Mouse (Mus musculus): ENCODE measurements around the gene 1700008O03Rik. TPM values are rescaled to one million over a fixed set of nuclear protein-coding genes. Genes with fewer than 3 reads are reported as not detected.

Gene 1700008O03Rik
- polyA plus RNA-seq, 1 experiment: not detected

- no peaks in the 10 kb centered on the region for H3K36me3 ChIP-seq (replicated peaks; ENCODE audit: low read length)
- no peaks in the 10 kb centered on the region for H3K9me3 ChIP-seq
- H3K4me3 ChIP-seq (replicated peaks): no peak overlapping the region
- peaks cover 92% of the 10 kb centered on the region for H3K27me3 ChIP-seq (replicated peaks)
- H3K4me1 ChIP-seq: peaks cover 20% of the 10 kb centered on the region
- no peak for TF ChIP-seq GATA1 (IDR thresholded peaks at IDR 0.05; ENCODE audit: borderline replicate concordance, low read length)
- no peak for TF ChIP-seq FLI1 (IDR thresholded peaks at IDR 0.05; ENCODE audit: low read length)
Measured at GRCm38 (mm10) chr7:44311713-44312304, 73.8 kb downstream of the 1700008O03Rik start.

GRCm38 (mm10) chr7:44310878-44311712, 74.5 kb downstream of the 1700008O03Rik start:
- TF ChIP-seq GATA1 (IDR thresholded peaks at IDR 0.05; ENCODE audit: borderline replicate concordance, low read length) (no peak), FLI1 (IDR thresholded peaks at IDR 0.05; ENCODE audit: low read length) (no peak)
- Histone ChIP-seq H3K36me3 (replicated peaks; ENCODE audit: low read length) (no peaks in the 10 kb centered on the region), H3K27me3 (replicated peaks) (peaks cover 90% of the 10 kb centered on the region), H3K4me3 (replicated peaks) (peak overlapping the region; percentile 81), H3K9me3 (no peaks in the 10 kb centered on the region), H3K4me1 (peaks cover 27% of the 10 kb centered on the region)

- H3K4me3 ChIP-seq (replicated peaks): peak overlapping the region; percentile 81
- peaks cover 83% of the 10 kb centered on the region for H3K27me3 ChIP-seq (replicated peaks)
- no peaks in the 10 kb centered on the region for H3K9me3 ChIP-seq
- peaks cover 35% of the 10 kb centered on the region for H3K4me1 ChIP-seq
- no peaks in the 10 kb centered on the region for H3K36me3 ChIP-seq (replicated peaks; ENCODE audit: low read length)
- TF ChIP-seq GATA1 (IDR thresholded peaks at IDR 0.05; ENCODE audit: borderline replicate concordance, low read length) (no peak), FLI1 (IDR thresholded peaks at IDR 0.05; ENCODE audit: low read length) (no peak)
Measured at GRCm38 (mm10) chr7:44310285-44310877, 75.2 kb downstream of the 1700008O03Rik start.

Other genes starting within 250 kb of the 1700008O03Rik start
- not detected in 2 replicates for gene Klk1b16, start 249.1 kb downstream of the 1700008O03Rik start, polyA plus RNA-seq (2012; ENCODE audit: insufficient read depth, low replicate concordance)
- not detected in 2 replicates for gene Klk1b24, start 197.6 kb downstream of the 1700008O03Rik start, polyA plus RNA-seq (2012; ENCODE audit: insufficient read depth, low replicate concordance)
- not detected in 2 replicates for gene Klk1b3, start 187.6 kb downstream of the 1700008O03Rik start, polyA plus RNA-seq (2012; ENCODE audit: insufficient read depth, low replicate concordance)
- gene Klk1b4, start 178.4 kb downstream of the 1700008O03Rik start, polyA plus RNA-seq (2012; ENCODE audit: insufficient read depth, low replicate concordance): not detected in 2 replicates
- not detected in 2 replicates for gene Klk1b5, start 169.9 kb downstream of the 1700008O03Rik start, polyA plus RNA-seq (2012; ENCODE audit: insufficient read depth, low replicate concordance)
- not detected in 2 replicates for gene Klk1, start 160.5 kb downstream of the 1700008O03Rik start, polyA plus RNA-seq (2012; ENCODE audit: insufficient read depth, low replicate concordance)
- gene Gm36864, start 149.6 kb downstream of the 1700008O03Rik start, polyA plus RNA-seq (2012; ENCODE audit: insufficient read depth, low replicate concordance): not detected in 2 replicates
- not detected in 2 replicates for gene 1700028J19Rik, start 139.1 kb downstream of the 1700008O03Rik start, polyA plus RNA-seq (2012; ENCODE audit: insufficient read depth, low replicate concordance)
- gene 2410002F23Rik, start 139.1 kb downstream of the 1700008O03Rik start, polyA plus RNA-seq (2012; ENCODE audit: insufficient read depth, low replicate concordance): 90.5 and 96.5 TPM in 2 replicates
- gene Acp4, start 128.4 kb downstream of the 1700008O03Rik start, polyA plus RNA-seq (2012; ENCODE audit: insufficient read depth, low replicate concordance): not detected in 2 replicates
- gene Gm15517, start 124.4 kb downstream of the 1700008O03Rik start, polyA plus RNA-seq (2012; ENCODE audit: insufficient read depth, low replicate concordance): not detected in 2 replicates
- gene Clec11a, start 78.9 kb downstream of the 1700008O03Rik start, polyA plus RNA-seq (2012; ENCODE audit: insufficient read depth, low replicate concordance): 0.92 and 1.8 TPM in 2 replicates
- gene Shank1, start 75.6 kb downstream of the 1700008O03Rik start, polyA plus RNA-seq (2012; ENCODE audit: insufficient read depth, low replicate concordance): 0.07 TPM in 1 of 2 replicates, not detected in the other
- gene Syt3, start 1.7 kb downstream of the 1700008O03Rik start, polyA plus RNA-seq (2012; ENCODE audit: insufficient read depth, low replicate concordance): not detected in 2 replicates
- not detected in 2 replicates for gene Lrrc4b, start 43.2 kb upstream of the 1700008O03Rik start, polyA plus RNA-seq (2012; ENCODE audit: insufficient read depth, low replicate concordance)
- gene Aspdh, start 79.6 kb upstream of the 1700008O03Rik start, polyA plus RNA-seq (2012; ENCODE audit: insufficient read depth, low replicate concordance): not detected in 2 replicates
- 191 and 466 TPM in 2 replicates for gene Josd2, start 82.2 kb upstream of the 1700008O03Rik start, polyA plus RNA-seq (2012; ENCODE audit: insufficient read depth, low replicate concordance)
- 156 and 185 TPM in 2 replicates for gene Emc10, start 110.7 kb upstream of the 1700008O03Rik start, polyA plus RNA-seq (2012; ENCODE audit: insufficient read depth, low replicate concordance)
- gene Fam71e1, start 110.8 kb upstream of the 1700008O03Rik start, polyA plus RNA-seq (2012; ENCODE audit: insufficient read depth, low replicate concordance): 2.1 and 9.0 TPM in 2 replicates
- 0.09 TPM in 1 of 2 replicates, not detected in the other for gene Mybpc2, start 138.8 kb upstream of the 1700008O03Rik start, polyA plus RNA-seq (2012; ENCODE audit: insufficient read depth, low replicate concordance)
- gene Spib, start 146.3 kb upstream of the 1700008O03Rik start, polyA plus RNA-seq (2012; ENCODE audit: insufficient read depth, low replicate concordance): 0.64 and 1.2 TPM in 2 replicates
- gene Pold1, start 163.0 kb upstream of the 1700008O03Rik start, polyA plus RNA-seq (2012; ENCODE audit: insufficient read depth, low replicate concordance): 61.8 and 199 TPM in 2 replicates
- 269 and 455 TPM in 2 replicates for gene Nr1h2, start 168.1 kb upstream of the 1700008O03Rik start, polyA plus RNA-seq (2012; ENCODE audit: insufficient read depth, low replicate concordance)
- 2.4 and 14.1 TPM in 2 replicates for gene Napsa, start 186.6 kb upstream of the 1700008O03Rik start, polyA plus RNA-seq (2012; ENCODE audit: insufficient read depth, low replicate concordance)
- 1.8 and 4.0 TPM in 2 replicates for gene Kcnc3, start 204.8 kb upstream of the 1700008O03Rik start, polyA plus RNA-seq (2012; ENCODE audit: insufficient read depth, low replicate concordance)

Measured in megakaryocyte, embryonic 14.5 days (primary cell).